Mouse (Mus musculus): ENCODE measurements around the gene Vmn1r143. TPM values are rescaled to one million over a fixed set of nuclear protein-coding genes. Genes with fewer than 3 reads are reported as not detected.
"Not testable (repeated sequence)": the region's sequence is repeated elsewhere in the genome, so short reads cannot be mapped to it uniquely, and the experiment has no call there.

The Vmn1r143 gene
- not detected for total RNA-seq (2021)

DNA sequence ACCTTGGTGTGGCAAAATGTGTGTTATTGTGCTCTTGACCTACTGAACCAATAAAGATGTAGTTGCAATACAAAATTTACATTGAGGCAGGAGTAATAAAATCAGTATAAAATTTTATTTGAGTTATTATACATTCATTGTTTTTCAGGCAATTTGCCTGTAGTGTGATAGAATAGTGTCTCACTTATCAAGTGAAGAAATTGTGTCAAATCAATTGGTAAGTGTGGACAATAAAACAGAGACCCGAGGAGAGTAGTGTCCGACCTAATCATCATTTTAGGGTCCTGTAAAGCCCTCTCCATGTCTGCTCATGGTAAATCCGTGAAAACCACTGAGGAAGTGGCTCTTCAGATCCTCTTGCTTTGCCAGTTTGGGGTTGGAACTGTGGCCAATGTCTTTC lies at the start of gene Vmn1r143:
Gene Vmn1r143 (plus strand): TSS at position 301 of the 400 bp plus-strand sequence.
- DNase-seq (ENCODE audit: low spot score); intact Hi-C loops (cut with DNase I): not testable (repeated sequence)

DNA sequence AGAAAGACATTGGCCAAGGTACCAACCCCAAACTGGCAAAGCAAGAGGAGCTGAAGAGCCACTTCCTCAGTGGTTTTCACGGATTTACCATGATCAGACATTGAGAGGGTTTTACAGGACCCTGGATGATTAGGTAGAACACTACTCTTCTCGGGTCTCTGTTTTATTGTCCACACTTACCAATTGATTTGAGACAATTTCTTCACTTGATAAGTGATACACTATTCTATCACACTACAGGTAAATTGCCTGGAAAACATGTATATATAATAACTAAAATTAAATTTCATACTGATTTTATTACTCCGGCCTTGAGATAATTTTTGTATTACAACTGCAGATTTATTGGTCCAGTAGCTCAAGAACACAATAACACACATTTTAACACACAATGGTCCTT lies 25.2 kb upstream of the Vmn1r143 start, which contains the start of gene Vmn1r142:
Gene Vmn1r142 (minus strand): TSS at position 101 of the 400 bp plus-strand sequence.
- DNase-seq (ENCODE audit: low spot score); intact Hi-C loops (cut with DNase I): not testable (repeated sequence)

DNA sequence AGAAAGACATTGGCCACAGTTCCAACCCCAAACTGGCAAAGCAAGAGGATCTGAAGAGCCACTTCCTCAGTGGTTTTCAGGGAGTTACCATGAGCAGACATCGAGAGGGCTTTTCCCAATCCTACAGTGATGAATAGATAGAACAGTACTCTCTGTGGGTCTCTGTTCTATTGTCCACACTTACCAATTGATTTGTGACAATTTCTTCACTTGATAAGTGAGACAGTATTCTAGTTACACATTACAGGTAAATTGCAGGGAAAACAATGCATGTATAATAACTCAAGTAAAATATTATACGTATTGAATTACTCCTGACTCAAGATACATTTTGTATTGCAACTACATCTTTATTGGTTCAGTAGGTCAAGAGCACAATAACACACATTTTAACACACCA lies 12.0 kb downstream of the Vmn1r143 start, which contains the start of gene Gm8653:
Gene Gm8653 (minus strand): TSS at position 101 of the 400 bp plus-strand sequence.
- intact Hi-C loops (cut with DNase I); DNase-seq (ENCODE audit: low spot score): not testable (repeated sequence)

DNA sequence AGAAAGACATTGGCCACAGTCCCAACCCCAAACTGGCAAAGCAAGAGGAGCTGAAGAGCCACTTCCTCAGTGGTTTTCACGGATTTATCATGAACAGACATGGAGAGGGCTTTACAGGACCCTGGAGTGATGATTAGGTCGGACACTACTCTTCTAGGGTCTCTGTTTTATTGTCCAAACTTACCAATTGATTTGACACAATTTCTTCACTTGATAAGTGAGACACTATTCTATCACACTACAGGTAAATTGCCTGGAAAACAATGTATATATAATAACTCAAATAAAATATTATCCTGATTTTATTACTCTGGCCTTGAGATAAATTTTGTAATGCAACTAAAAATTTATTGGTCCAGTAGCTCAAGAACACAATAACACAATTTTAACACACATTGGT lies 40.2 kb downstream of the Vmn1r143 start, which contains the start of gene Gm8453:
Gene Gm8453 (minus strand): TSS at position 101 of the 400 bp plus-strand sequence.
- intact Hi-C loops (cut with DNase I); DNase-seq (ENCODE audit: low spot score): not testable (repeated sequence)

Other genes with a start within 250 kb of the Vmn1r143 start
- not detected for gene Vmn1r137, start 194.8 kb upstream of the Vmn1r143 start, total RNA-seq (2021)
- not detected for gene Vmn1r138, start 160.5 kb upstream of the Vmn1r143 start, total RNA-seq (2021)
- not detected for gene Gm6176, start 133.1 kb upstream of the Vmn1r143 start, total RNA-seq (2021)
- not detected for gene Vmn1r139, start 120.3 kb upstream of the Vmn1r143 start, total RNA-seq (2021)
- gene Gm16451, start 71.1 kb upstream of the Vmn1r143 start, total RNA-seq (2021): not detected
- gene Gm10666, start 54.6 kb upstream of the Vmn1r143 start, total RNA-seq (2021): not detected
- gene Vmn1r142, start 25.3 kb upstream of the Vmn1r143 start, total RNA-seq (2021): not detected
- gene Gm8653, start 11.9 kb downstream of the Vmn1r143 start, total RNA-seq (2021): not detected
- not detected for gene Gm8453, start 40.1 kb downstream of the Vmn1r143 start, total RNA-seq (2021)
- not detected for gene Gm4187, start 140.3 kb downstream of the Vmn1r143 start, total RNA-seq (2021)
- not detected for gene Gm8660, start 181.7 kb downstream of the Vmn1r143 start, total RNA-seq (2021)
- gene Vmn1r148, start 224.2 kb downstream of the Vmn1r143 start, total RNA-seq (2021): not detected
- not detected for gene Vmn1r149, start 248.9 kb downstream of the Vmn1r143 start, total RNA-seq (2021)

All from heart, postnatal 25 days (tissue).